Mouse (Mus musculus) bone marrow macrophage, adult 2 months (primary cell): ENCODE results near the gene Zfp825.
"Not testable (repeated sequence)": the region's sequence is repeated elsewhere in the genome, so short reads cannot be mapped to it uniquely, and the experiment has no call there.

Source experiments
- CTCF ChIP-seq: IDR thresholded peaks from 2 replicates; pipeline ENCODE4 v1.5.1; 2012; ENCODE audit warnings: low read depth, mild to moderate bottlenecking, low read length, moderate library complexity
- POLR2A ChIP-seq: IDR thresholded peaks from 2 replicates; pipeline ENCODE4 v1.6.1; 2012; ENCODE audit warnings: mild to moderate bottlenecking, low read depth, low read length, borderline replicate concordance

DNA sequence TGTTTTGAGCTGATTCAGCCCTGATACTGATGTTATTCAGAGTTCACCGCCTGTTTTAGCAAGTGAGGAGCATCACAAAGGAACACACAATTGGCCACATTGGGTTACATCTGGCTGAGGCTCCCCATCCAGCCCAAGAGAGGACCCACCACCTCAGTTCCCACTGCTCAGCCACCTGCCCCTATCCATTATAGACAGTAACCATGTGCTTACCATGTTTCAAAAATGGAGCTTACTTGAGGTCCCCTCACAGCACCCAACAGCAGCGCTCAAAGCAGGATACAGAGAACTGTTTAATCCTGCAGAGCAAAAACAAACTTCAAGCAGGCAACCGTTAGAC is 28.3 kb upstream of the Zfp825 start:
- TF ChIP-seq CTCF, POLR2A: not testable (repeated sequence)
